Mouse (Mus musculus): Measurements from ENCODE around the gene Pcgf2.

DNA sequence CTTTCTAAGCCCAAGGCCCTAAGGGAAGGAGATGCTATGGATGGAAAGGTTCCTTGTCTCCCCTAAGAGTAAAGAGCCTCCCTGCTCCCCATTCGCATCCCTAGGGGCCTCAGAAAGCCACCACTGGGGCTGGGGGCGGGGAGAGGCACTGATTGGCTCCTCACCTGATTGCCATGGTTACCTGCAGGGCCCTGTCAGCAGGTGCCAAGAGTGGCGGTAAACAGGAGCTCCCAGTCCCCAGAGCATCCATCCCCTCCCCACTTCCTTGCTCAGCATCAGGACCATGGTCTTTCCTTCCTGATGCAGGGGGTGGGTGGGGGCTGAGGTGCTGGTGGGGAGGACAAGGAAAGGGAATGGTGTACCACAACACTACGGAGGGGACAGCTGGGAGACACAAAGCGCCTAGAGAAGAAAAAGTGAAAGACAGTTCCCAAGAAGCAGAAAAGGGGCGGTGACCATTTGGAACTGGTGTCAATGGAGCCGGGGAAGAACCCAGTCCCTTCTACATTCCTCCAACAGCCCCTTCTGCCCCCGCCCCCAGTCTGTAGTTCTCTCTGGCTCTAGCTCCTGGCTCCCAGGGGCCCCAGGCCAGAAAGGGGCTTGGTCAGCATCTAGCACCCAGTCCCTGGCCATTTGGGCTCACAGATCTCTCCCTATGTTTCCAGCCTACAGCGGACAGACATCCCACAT, 4.4 kb downstream of the Pcgf2 start:
- TF ChIP-seq CHD2 (IDR thresholded peaks at IDR 0.05; ENCODE audit: low read depth, low read length) (no peak), MAFK (IDR thresholded peaks at IDR 0.05; ENCODE audit: insufficient read depth, low read depth, low read length) (no peak), HCFC1 (IDR thresholded peaks at IDR 0.05; ENCODE audit: borderline replicate concordance, insufficient read depth, low read length) (no peak), ZNF384 (IDR thresholded peaks at IDR 0.05; ENCODE audit: low read depth, low read length) (no peak)
